Mouse (Mus musculus) layer of hippocampus, postnatal 14 days (tissue): ENCODE measurements at regions not wholly inside any gene's neighbourhood (a gene's known extent, or its start where the extent isn't known, plus 50 kb on each side); places are given as distances from the start of the nearest gene placed in this dataset.
"Not testable (repeated sequence)": the region's sequence is repeated elsewhere in the genome, so short reads cannot be mapped to it uniquely, and the experiment has no call there.

Experiments
- DNase-seq, 2 experiments: peaks; one replicate each; pipeline ENCODE4 v3.0.0; 2021 to 2022; ENCODE audit warnings: low spot score in 2 of 2, mixed read lengths in 1 of 2
- microRNA-seq, 2 experiments: library from miRNA; unstranded; fragments of <30 nt; microRNA quantifications; one replicate each; pipeline ENCODE4 v1.2.0; 2021

- no peak for DNase-seq
Measured at GRCm38 (mm10) chr5:13847571-13847970, 56.2 kb downstream of the Speer3 start.

GRCm38 (mm10) chr5:13880236-13880635 lies 88.8 kb downstream of the Speer3 start:
- not testable (repeated sequence) for DNase-seq

- DNase-seq = peak in 1 of 2 experiments; percentile 5
Measured at GRCm38 (mm10) chr5:13888415-13888814, 97.0 kb downstream of the Speer3 start.

GRCm38 (mm10) chr5:13908257-13908656 lies 116.8 kb upstream of the Sema3e start:
- no peak for DNase-seq

- DNase-seq = no peak
Measured at GRCm38 (mm10) chr5:13917355-13917754, 107.7 kb upstream of the Sema3e start.

- no peak for DNase-seq
Measured at GRCm38 (mm10) chr5:13922295-13922694, 102.8 kb upstream of the Sema3e start.

- DNase-seq = no peak
Measured at GRCm38 (mm10) chr5:13931011-13931410, 94.1 kb upstream of the Sema3e start.

GRCm38 (mm10) chr5:13951346-13951745 lies 73.7 kb upstream of the Sema3e start:
- DNase-seq = no peak

- DNase-seq = no peak
Measured at GRCm38 (mm10) chr5:13955616-13956015, 69.5 kb upstream of the Sema3e start.

GRCm38 (mm10) chr5:13959575-13959974 lies 65.5 kb upstream of the Sema3e start:
- DNase-seq = no peak

GRCm38 (mm10) chr5:13965901-13966300 lies 59.2 kb upstream of the Sema3e start:
- DNase-seq = no peak

GRCm38 (mm10) chr5:13974664-13975063 lies 50.4 kb upstream of the Sema3e start:
- DNase-seq = no peak

Small RNA genes lying in the stretch of these regions (microRNA-seq; reads per million reads assigned to microRNA genes)
- 0 reads per million in 2 experiments for gene Gm24054
